Mouse (Mus musculus): ENCODE measurements around the gene Sik2. TPM values are rescaled to one million over a fixed set of nuclear protein-coding genes. Genes with fewer than 3 reads are reported as not detected.

Sik2 gene
- polyA plus RNA-seq, 1 experiment from 2014 or later: 16.1 TPM

- peak overlapping the region; percentile 77 for H3K4me2 ChIP-seq (ENCODE audit: low read depth, low read length)
- under 1% methylated on average over 46 of the region's 46 CpGs for WGBS
- peak overlapping the region; percentile 74 for H3K9ac ChIP-seq (replicated peaks; ENCODE audit: low read depth, low read length)
- ATAC-seq (ENCODE audit: low read depth): peak; percentile 80
- peak overlapping the region; percentile 29 for H3K27ac ChIP-seq (ENCODE audit: low read depth, low read length)
- H3K27me3 ChIP-seq (ENCODE audit: control insufficient read depth, insufficient read depth, low read length): no peaks in the 10 kb centered on the region
- no peaks in the 10 kb centered on the region for H3K9me3 ChIP-seq (ENCODE audit: control insufficient read depth, low read length)
- no peaks in the 10 kb centered on the region; the same call in 1 of the 2 replicates for H3K36me3 ChIP-seq (ENCODE audit: control insufficient read depth, insufficient read depth, low read length)
- peak overlapping the region; percentile 72 for H3K4me3 ChIP-seq (ENCODE audit: low read depth, low read length)
- H3K4me1 ChIP-seq (ENCODE audit: control insufficient read depth, insufficient read depth, low read length): peaks cover 3% of the 10 kb centered on the region; the same call in 1 of the 2 replicates
These were observed 151.7 kb downstream of the Sik2 start for GRCm38 (mm10) chr9:50857082-50857641.

- Histone ChIP-seq H3K27me3 (ENCODE audit: control insufficient read depth, insufficient read depth, low read length) (no peaks in the 10 kb centered on the region), H3K4me1 (ENCODE audit: control insufficient read depth, insufficient read depth, low read length) (peaks cover 3% of the 10 kb centered on the region; the same call in 1 of the 2 replicates), H3K4me2 (ENCODE audit: low read depth, low read length) (peak overlapping the region; percentile 77), H3K4me3 (ENCODE audit: low read depth, low read length) (peak overlapping the region; percentile 72), H3K27ac (ENCODE audit: low read depth, low read length) (peak overlapping the region; percentile 29), H3K9me3 (ENCODE audit: control insufficient read depth, low read length) (no peaks in the 10 kb centered on the region), H3K36me3 (ENCODE audit: control insufficient read depth, insufficient read depth, low read length) (no peaks in the 10 kb centered on the region), H3K9ac (replicated peaks; ENCODE audit: low read depth, low read length) (peak overlapping the region; percentile 74)
- under 1% methylated on average over 45 of the region's 45 CpGs for whole genome bisulfite sequencing
- peak; percentile 91 for ATAC-seq (ENCODE audit: low read depth)
These were observed 152.4 kb downstream of the Sik2 start for GRCm38 (mm10) chr9:50856341-50857081.

GRCm38 (mm10) chr9:50855780-50856179 lies 153.1 kb downstream of the Sik2 start:
- no peak overlapping the region; the same call in 1 of the 2 replicates for H3K27ac ChIP-seq (ENCODE audit: low read depth, low read length)
- ATAC-seq (ENCODE audit: low read depth): no peak
- H3K4me3 ChIP-seq (ENCODE audit: low read depth, low read length): no peak overlapping the region
- peaks cover 3% of the 10 kb centered on the region; the same call in 1 of the 2 replicates for H3K4me1 ChIP-seq (ENCODE audit: control insufficient read depth, insufficient read depth, low read length)
- H3K27me3 ChIP-seq (ENCODE audit: control insufficient read depth, insufficient read depth, low read length): no peaks in the 10 kb centered on the region
- no peaks in the 10 kb centered on the region for H3K9me3 ChIP-seq (ENCODE audit: control insufficient read depth, low read length)
- H3K36me3 ChIP-seq (ENCODE audit: control insufficient read depth, insufficient read depth, low read length): no peaks in the 10 kb centered on the region
- 63% methylated on average over 5 of the region's 5 CpGs for WGBS
- peak overlapping the region; percentile 77 for H3K4me2 ChIP-seq (ENCODE audit: low read depth, low read length)
- no peak overlapping the region for H3K9ac ChIP-seq (replicated peaks; ENCODE audit: low read depth, low read length)

GRCm38 (mm10) chr9:50855133-50855766 lies 153.6 kb downstream of the Sik2 start:
- peaks cover 3% of the 10 kb centered on the region; the same call in 1 of the 2 replicates for H3K4me1 ChIP-seq (ENCODE audit: control insufficient read depth, insufficient read depth, low read length)
- no peak overlapping the region for H3K27ac ChIP-seq (ENCODE audit: low read depth, low read length)
- no peaks in the 10 kb centered on the region for H3K27me3 ChIP-seq (ENCODE audit: control insufficient read depth, insufficient read depth, low read length)
- H3K4me2 ChIP-seq (ENCODE audit: low read depth, low read length): no peak overlapping the region
- no peak for ATAC-seq (ENCODE audit: low read depth)
- no peaks in the 10 kb centered on the region for H3K36me3 ChIP-seq (ENCODE audit: control insufficient read depth, insufficient read depth, low read length)
- no peak overlapping the region for H3K4me3 ChIP-seq (ENCODE audit: low read depth, low read length)
- WGBS: 92% methylated on average over 5 of the region's 5 CpGs
- H3K9ac ChIP-seq (replicated peaks; ENCODE audit: low read depth, low read length): no peak overlapping the region
- no peaks in the 10 kb centered on the region for H3K9me3 ChIP-seq (ENCODE audit: control insufficient read depth, low read length)

GRCm38 (mm10) chr9:50854376-50854775 lies 154.5 kb downstream of the Sik2 start:
- WGBS: 47% methylated on average over 8 of the region's 8 CpGs
- H3K27ac ChIP-seq (ENCODE audit: low read depth, low read length): no peak overlapping the region
- H3K4me1 ChIP-seq (ENCODE audit: control insufficient read depth, insufficient read depth, low read length): peaks cover 3% of the 10 kb centered on the region; the same call in 1 of the 2 replicates
- no peak overlapping the region for H3K4me3 ChIP-seq (ENCODE audit: low read depth, low read length)
- no peak overlapping the region for H3K4me2 ChIP-seq (ENCODE audit: low read depth, low read length)
- no peaks in the 10 kb centered on the region for H3K27me3 ChIP-seq (ENCODE audit: control insufficient read depth, insufficient read depth, low read length)
- no peaks in the 10 kb centered on the region for H3K9me3 ChIP-seq (ENCODE audit: control insufficient read depth, low read length)
- ATAC-seq (ENCODE audit: low read depth): no peak
- no peak overlapping the region for H3K9ac ChIP-seq (replicated peaks; ENCODE audit: low read depth, low read length)
- no peaks in the 10 kb centered on the region for H3K36me3 ChIP-seq (ENCODE audit: control insufficient read depth, insufficient read depth, low read length)

GRCm38 (mm10) chr9:50852634-50853349 lies 156.1 kb downstream of the Sik2 start:
- 75% methylated on average over 17 of the region's 17 CpGs for WGBS
- Histone ChIP-seq H3K27me3 (ENCODE audit: control insufficient read depth, insufficient read depth, low read length) (no peaks in the 10 kb centered on the region), H3K9ac (replicated peaks; ENCODE audit: low read depth, low read length) (no peak overlapping the region), H3K36me3 (ENCODE audit: control insufficient read depth, insufficient read depth, low read length) (no peaks in the 10 kb centered on the region), H3K4me2 (ENCODE audit: low read depth, low read length) (no peak overlapping the region), H3K9me3 (ENCODE audit: control insufficient read depth, low read length) (no peaks in the 10 kb centered on the region), H3K4me1 (ENCODE audit: control insufficient read depth, insufficient read depth, low read length) (peaks cover 2% of the 10 kb centered on the region; the same call in 1 of the 2 replicates), H3K4me3 (ENCODE audit: low read depth, low read length) (no peak overlapping the region), H3K27ac (ENCODE audit: low read depth, low read length) (no peak overlapping the region)
- no peak for ATAC-seq (ENCODE audit: low read depth)

GRCm38 (mm10) chr9:50850713-50851112 lies 158.2 kb downstream of the Sik2 start:
- H3K9ac ChIP-seq (replicated peaks; ENCODE audit: low read depth, low read length): no peak overlapping the region
- no peaks in the 10 kb centered on the region for H3K9me3 ChIP-seq (ENCODE audit: control insufficient read depth, low read length)
- no peak overlapping the region for H3K4me2 ChIP-seq (ENCODE audit: low read depth, low read length)
- no peaks in the 10 kb centered on the region for H3K4me1 ChIP-seq (ENCODE audit: control insufficient read depth, insufficient read depth, low read length)
- no peak overlapping the region for H3K4me3 ChIP-seq (ENCODE audit: low read depth, low read length)
- no peaks in the 10 kb centered on the region for H3K36me3 ChIP-seq (ENCODE audit: control insufficient read depth, insufficient read depth, low read length)
- no peak for ATAC-seq (ENCODE audit: low read depth)
- 69% methylated on average over 8 of the region's 8 CpGs for WGBS
- H3K27ac ChIP-seq (ENCODE audit: low read depth, low read length): no peak overlapping the region
- H3K27me3 ChIP-seq (ENCODE audit: control insufficient read depth, insufficient read depth, low read length): no peaks in the 10 kb centered on the region

- Histone ChIP-seq H3K9ac (replicated peaks; ENCODE audit: low read depth, low read length) (no peak overlapping the region), H3K4me3 (ENCODE audit: low read depth, low read length) (no peak overlapping the region), H3K4me2 (ENCODE audit: low read depth, low read length) (no peak overlapping the region), H3K27ac (ENCODE audit: low read depth, low read length) (no peak overlapping the region), H3K9me3 (ENCODE audit: control insufficient read depth, low read length) (no peaks in the 10 kb centered on the region), H3K27me3 (ENCODE audit: control insufficient read depth, insufficient read depth, low read length) (no peaks in the 10 kb centered on the region), H3K36me3 (ENCODE audit: control insufficient read depth, insufficient read depth, low read length) (no peaks in the 10 kb centered on the region), H3K4me1 (ENCODE audit: control insufficient read depth, insufficient read depth, low read length) (no peaks in the 10 kb centered on the region)
- ATAC-seq (ENCODE audit: low read depth): no peak
- WGBS: 35% methylated on average over 11 of the region's 11 CpGs
These were observed 158.6 kb downstream of the Sik2 start for GRCm38 (mm10) chr9:50850271-50850670.

Data from neural tube, embryonic 14.5 days (tissue).